Comparison of ENCODE assay signal across 8 mouse cellular contexts in genomic region chr14:55745861-55746237, GRCm38 (mm10). TPM values are rescaled to one million over a fixed set of nuclear protein-coding genes. Genes with fewer than 3 reads are reported as not detected.
A peak's percentile ranks its signal among the peaks of the same experiment; 100 is the strongest.
DNase-seq lines count a peak whose midpoint lies in the region; ATAC-seq and TF ChIP-seq lines count a peak whose summit lies in the region.

No protein-coding gene starts in this region.

- H3K36me3 ChIP-seq in kidney, embryonic 15.5 days, result peaks cover 57% of the 10 kb centered on the region
- peaks cover 32% of the 10 kb centered on the region for H3K36me3 ChIP-seq in hindbrain, embryonic 14.5 days (replicated peaks; ENCODE audit: control insufficient read depth, insufficient read depth)
- peaks cover 30% of the 10 kb centered on the region for H3K36me3 ChIP-seq in midbrain, embryonic 14.5 days (ENCODE audit: control insufficient read depth, insufficient read depth, low read length)

- H3K27ac ChIP-seq in kidney, embryonic 15.5 days, result peak overlapping the region; percentile 48; the same call in 1 of the 2 replicates
- peak overlapping the region; percentile 40 for H3K27ac ChIP-seq in bone marrow macrophage, adult 2 months (ENCODE audit: insufficient read depth, low read depth, low read length)
- no peak overlapping the region for H3K27ac ChIP-seq in hindbrain, embryonic 14.5 days
- H3K27ac ChIP-seq in midbrain, embryonic 14.5 days (replicated peaks; ENCODE audit: low read depth, low read length), result peak overlapping the region; percentile 32; the same call in 1 of the 2 replicates

- DNase-seq in kidney, postnatal 10 days, result no peak
- no peak for DNase-seq in hindbrain, embryonic 14.5 days (ENCODE audit: low spot score)
- DNase-seq in midbrain, embryonic 14.5 days, result no peak
- DNase-seq in adrenal gland, postnatal 36 days, result no peak
- DNase-seq in frontal cortex, adult 2 months (ENCODE audit: extremely low spot score in 1 of 2, low spot score in 1 of 2), result no peak
- DNase-seq in right cerebral cortex, postnatal 14 days, result no peak

- WGBS in kidney, embryonic 15.5 days, result under 1% methylated on average over 31 of the region's 31 CpGs
- under 1% methylated on average over 29 of the region's 31 CpGs for WGBS in hindbrain, embryonic 14.5 days
- under 1% methylated on average over 31 of the region's 31 CpGs for WGBS in midbrain, embryonic 14.5 days

- no peak; the same call in 1 of the 2 replicates for ATAC-seq in kidney, embryonic 15.5 days (replicated peaks; ENCODE audit: low FRiP score)
- no peak; the same call in 1 of the 2 replicates for ATAC-seq in hindbrain, embryonic 14.5 days (ENCODE audit: low FRiP score)
- no peak for ATAC-seq in midbrain, embryonic 14.5 days (ENCODE audit: low FRiP score, low TSS enrichment)

- peak overlapping the region; percentile 96 for H3K4me2 ChIP-seq in kidney, embryonic 15.5 days
- H3K4me2 ChIP-seq in hindbrain, embryonic 14.5 days (replicated peaks), result peak overlapping the region; percentile 96
- peak overlapping the region; percentile 90 for H3K4me2 ChIP-seq in midbrain, embryonic 14.5 days (ENCODE audit: low read length)

- peaks cover 36% of the 10 kb centered on the region for H3K4me1 ChIP-seq in kidney, embryonic 15.5 days
- H3K4me1 ChIP-seq in bone marrow macrophage, adult 2 months (ENCODE audit: control insufficient read depth, insufficient read depth, low read length), result peaks cover 17% of the 10 kb centered on the region
- peaks cover 16% of the 10 kb centered on the region for H3K4me1 ChIP-seq in hindbrain, embryonic 14.5 days (replicated peaks; ENCODE audit: control insufficient read depth, insufficient read depth, low read length)
- H3K4me1 ChIP-seq in midbrain, embryonic 14.5 days (ENCODE audit: control insufficient read depth, insufficient read depth, low read length), result peaks cover 18% of the 10 kb centered on the region

- H3K9me3 ChIP-seq in kidney, embryonic 15.5 days (replicated peaks), result no peaks in the 10 kb centered on the region
- no peaks in the 10 kb centered on the region for H3K9me3 ChIP-seq in hindbrain, embryonic 14.5 days (ENCODE audit: control insufficient read depth, low read length)
- H3K9me3 ChIP-seq in midbrain, embryonic 14.5 days (ENCODE audit: control insufficient read depth, low read length), result no peaks in the 10 kb centered on the region

- H3K4me3 ChIP-seq in kidney, embryonic 15.5 days (replicated peaks), result peak overlapping the region; percentile 75
- peak overlapping the region; percentile 83 for H3K4me3 ChIP-seq in bone marrow macrophage, adult 2 months (ENCODE audit: insufficient read depth, low read length)
- peak overlapping the region; percentile 85 for H3K4me3 ChIP-seq in hindbrain, embryonic 14.5 days (replicated peaks; ENCODE audit: low read length)
- peak overlapping the region; percentile 85 for H3K4me3 ChIP-seq in midbrain, embryonic 14.5 days (replicated peaks; ENCODE audit: low read depth, low read length)

- H3K9ac ChIP-seq in kidney, embryonic 15.5 days, result peak overlapping the region; percentile 84
- H3K9ac ChIP-seq in hindbrain, embryonic 14.5 days, result peak overlapping the region; percentile 75
- H3K9ac ChIP-seq in midbrain, embryonic 14.5 days (replicated peaks; ENCODE audit: low read length), result peak overlapping the region; percentile 71

- H3K27me3 ChIP-seq in kidney, embryonic 15.5 days, result no peaks in the 10 kb centered on the region
- no peaks in the 10 kb centered on the region for H3K27me3 ChIP-seq in hindbrain, embryonic 14.5 days (ENCODE audit: control insufficient read depth, insufficient read depth, low read length)
- H3K27me3 ChIP-seq in midbrain, embryonic 14.5 days (ENCODE audit: control insufficient read depth, insufficient read depth, low read length), result no peaks in the 10 kb centered on the region

- TF ChIP-seq CTCF in bone marrow macrophage, adult 2 months (IDR thresholded peaks at IDR 0.05; ENCODE audit: low read depth, low read length), result no peak

- no peak for TF ChIP-seq POLR2A in bone marrow macrophage, adult 2 months (IDR thresholded peaks at IDR 0.05; ENCODE audit: borderline replicate concordance, low read depth, low read length)

RNA-seq across cellular contexts. Expression of gene Nop9, which starts 0.4 kb away (rescaled TPM):
- polyA plus RNA-seq in kidney, embryonic 15.5 days (2015; fragmentation: Nextera tagmentation; extraction: Ambion mirVana), result 38.6 and 43.4 TPM in 2 replicates
- polyA plus RNA-seq in bone marrow macrophage, adult 2 months (2012; ENCODE audit: insufficient read depth, insufficient read length, missing spikeins), result 17.1 and 22.1 TPM in 2 replicates
- polyA plus RNA-seq in hindbrain, embryonic 14.5 days (2014; fragmentation: Nextera tagmentation; extraction: Ambion mirVana), result 31.4 and 33.0 TPM in 2 replicates
- 25.0 and 31.2 TPM in 2 replicates for polyA plus RNA-seq in midbrain, embryonic 14.5 days (2014; fragmentation: Nextera tagmentation; extraction: Ambion mirVana)
- total RNA-seq in adrenal gland, postnatal 36 days (2021), result 10 to 100 TPM; 17.3 to 20.7 TPM
- polyA plus RNA-seq in frontal cortex, adult 2 months (2012; rRNA removed), result 8.9 and 9.0 TPM in 2 replicates

RNA-seq across cellular contexts. Expression of gene Dhrs1, which starts 0.4 kb away (rescaled TPM):
- 94.5 and 94.7 TPM in 2 replicates for polyA plus RNA-seq in kidney, embryonic 15.5 days (2015; fragmentation: Nextera tagmentation; extraction: Ambion mirVana)
- 117 and 120 TPM in 2 replicates for polyA plus RNA-seq in bone marrow macrophage, adult 2 months (2012; ENCODE audit: insufficient read depth, insufficient read length, missing spikeins)
- 70.8 and 72.3 TPM in 2 replicates for polyA plus RNA-seq in hindbrain, embryonic 14.5 days (2014; fragmentation: Nextera tagmentation; extraction: Ambion mirVana)
- polyA plus RNA-seq in midbrain, embryonic 14.5 days (2014; fragmentation: Nextera tagmentation; extraction: Ambion mirVana), result 60.1 and 65.1 TPM in 2 replicates
- total RNA-seq in adrenal gland, postnatal 36 days (2021), result 10 to 100 TPM; 72.7 to 73.2 TPM
- polyA plus RNA-seq in frontal cortex, adult 2 months (2012; rRNA removed), result 111 and 119 TPM in 2 replicates

RNA-seq across cellular contexts. Expression of gene Cideb, which starts 12.4 kb away (rescaled TPM):
- polyA plus RNA-seq in kidney, embryonic 15.5 days (2015; fragmentation: Nextera tagmentation; extraction: Ambion mirVana), result 10.0 and 11.2 TPM in 2 replicates
- polyA plus RNA-seq in bone marrow macrophage, adult 2 months (2012; ENCODE audit: insufficient read depth, insufficient read length, missing spikeins), result 0.67 TPM in 1 of 2 replicates, not detected in the other
- polyA plus RNA-seq in hindbrain, embryonic 14.5 days (2014; fragmentation: Nextera tagmentation; extraction: Ambion mirVana), result not detected in 2 replicates
- polyA plus RNA-seq in midbrain, embryonic 14.5 days (2014; fragmentation: Nextera tagmentation; extraction: Ambion mirVana), result 0.18 and 0.19 TPM in 2 replicates
- 1 to 10 TPM in 1 of 2 experiments, under 1 TPM in 1; 0.93 to 1.3 TPM for total RNA-seq in adrenal gland, postnatal 36 days (2021)
- polyA plus RNA-seq in frontal cortex, adult 2 months (2012; rRNA removed), result 15.6 and 18.7 TPM in 2 replicates

RNA-seq across cellular contexts. Expression of gene Ltb4r2, which starts 15.4 kb away (rescaled TPM):
- polyA plus RNA-seq in kidney, embryonic 15.5 days (2015; fragmentation: Nextera tagmentation; extraction: Ambion mirVana), result 0.25 and 0.35 TPM in 2 replicates
- polyA plus RNA-seq in bone marrow macrophage, adult 2 months (2012; ENCODE audit: insufficient read depth, insufficient read length, missing spikeins), result 0.15 and 0.25 TPM in 2 replicates
- 0.36 and 0.70 TPM in 2 replicates for polyA plus RNA-seq in hindbrain, embryonic 14.5 days (2014; fragmentation: Nextera tagmentation; extraction: Ambion mirVana)
- polyA plus RNA-seq in midbrain, embryonic 14.5 days (2014; fragmentation: Nextera tagmentation; extraction: Ambion mirVana), result 0.32 and 0.69 TPM in 2 replicates
- total RNA-seq in adrenal gland, postnatal 36 days (2021), result not detected
- 0.18 and 0.19 TPM in 2 replicates for polyA plus RNA-seq in frontal cortex, adult 2 months (2012; rRNA removed)

RNA-seq across cellular contexts. Expression of gene Ltb4r1, which starts 19.9 kb away (rescaled TPM):
- 0.69 and 0.73 TPM in 2 replicates for polyA plus RNA-seq in kidney, embryonic 15.5 days (2015; fragmentation: Nextera tagmentation; extraction: Ambion mirVana)
- 1.5 and 1.7 TPM in 2 replicates for polyA plus RNA-seq in bone marrow macrophage, adult 2 months (2012; ENCODE audit: insufficient read depth, insufficient read length, missing spikeins)
- polyA plus RNA-seq in hindbrain, embryonic 14.5 days (2014; fragmentation: Nextera tagmentation; extraction: Ambion mirVana), result 0.20 TPM in 1 of 2 replicates, not detected in the other
- 0.77 TPM in 1 of 2 replicates, not detected in the other for polyA plus RNA-seq in midbrain, embryonic 14.5 days (2014; fragmentation: Nextera tagmentation; extraction: Ambion mirVana)
- total RNA-seq in adrenal gland, postnatal 36 days (2021), result under 1 TPM; 0.66 to 0.79 TPM
- 0.11 and 0.14 TPM in 2 replicates for polyA plus RNA-seq in frontal cortex, adult 2 months (2012; rRNA removed)
